Mouse (Mus musculus) intestine, embryonic 14.5 days (tissue): Measurements from ENCODE around the gene Pnpla3. TPM values are rescaled to one million over a fixed set of nuclear protein-coding genes. Genes with fewer than 3 reads are reported as not detected.

Experiments
- ATAC-seq: fragments of 200-750 bp; cut with Nextera tagmentation; replicated peaks from 2 replicates; pipeline ENCODE4 v1.8.0; 2017; ENCODE audit warnings: low read depth, moderate number of reproducible peaks, moderate TSS enrichment, moderate library complexity; ENCODE audit not compliant: low FRiP score, low TSS enrichment
- DNase-seq: peaks from one replicate; pipeline ENCODE4 v3.0.0-alpha.2; 2018; ENCODE audit warnings: low spot score
- H3K27ac ChIP-seq: fragments of 300-500 bp; sonication (generic); 2 replicates; pipeline ENCODE4 v1.5.1; 2014; ENCODE audit warnings: low read depth, mild to moderate bottlenecking, control low read depth
- H3K27me3 ChIP-seq: fragments of 300-500 bp; sonication (generic); replicated peaks from 2 replicates; pipeline ENCODE4 v1.6.1; 2014; ENCODE audit warnings: low read length, control low read depth; ENCODE audit not compliant: control insufficient read depth, insufficient read depth
- H3K36me3 ChIP-seq: fragments of 300-500 bp; sonication (generic); 2 replicates; pipeline ENCODE4 v1.6.1; 2014; ENCODE audit warnings: low read length, control low read depth; ENCODE audit not compliant: control insufficient read depth, insufficient read depth
- H3K4me1 ChIP-seq: fragments of 300-500 bp; sonication (generic); replicated peaks from 2 replicates; pipeline ENCODE4 v1.6.1; 2014; ENCODE audit warnings: low read length, control low read depth, mixed read lengths; ENCODE audit not compliant: control insufficient read depth, insufficient read depth
- H3K4me2 ChIP-seq: fragments of 300-500 bp; sonication (generic); 2 replicates; pipeline ENCODE4 v1.6.1; 2014; ENCODE audit warnings: low read length
- H3K4me3 ChIP-seq: fragments of 300-500 bp; sonication (generic); 2 replicates; pipeline ENCODE4 v1.5.1; 2014; ENCODE audit warnings: low read depth, low read length, control low read depth, mixed read lengths
- H3K9ac ChIP-seq: fragments of 300-500 bp; sonication (generic); 2 replicates; pipeline ENCODE4 v1.6.1; 2014; ENCODE audit warnings: mild to moderate bottlenecking, low read length
- H3K9me3 ChIP-seq: fragments of 300-500 bp; sonication (generic); 2 replicates; pipeline ENCODE4 v1.6.1; 2016; ENCODE audit warnings: low read length, control low read depth; ENCODE audit not compliant: control insufficient read depth
- WGBS: fragments of 180-500 bp; shearing (Covaris S2); extraction: QIAGEN DNeasy Blood & Tissue Kit; methylation state at CpG from one replicate; pipeline ENCODE4 v1.1.7; 2014; 5-methylcytosine and 5-hydroxymethylcytosine counted together
- polyA plus RNA-seq: library from polyadenylated mRNA; unstranded; fragments of >200 nt; fragmentation: Nextera tagmentation; extraction: Ambion mirVana; gene quantifications from 2 replicates; pipeline ENCODE4 v1.2.1, GENCODE M21; 2014

Gene Pnpla3
- polyA plus RNA-seq, 1 experiment from 2014 or later, result 0.41 TPM

DNA sequence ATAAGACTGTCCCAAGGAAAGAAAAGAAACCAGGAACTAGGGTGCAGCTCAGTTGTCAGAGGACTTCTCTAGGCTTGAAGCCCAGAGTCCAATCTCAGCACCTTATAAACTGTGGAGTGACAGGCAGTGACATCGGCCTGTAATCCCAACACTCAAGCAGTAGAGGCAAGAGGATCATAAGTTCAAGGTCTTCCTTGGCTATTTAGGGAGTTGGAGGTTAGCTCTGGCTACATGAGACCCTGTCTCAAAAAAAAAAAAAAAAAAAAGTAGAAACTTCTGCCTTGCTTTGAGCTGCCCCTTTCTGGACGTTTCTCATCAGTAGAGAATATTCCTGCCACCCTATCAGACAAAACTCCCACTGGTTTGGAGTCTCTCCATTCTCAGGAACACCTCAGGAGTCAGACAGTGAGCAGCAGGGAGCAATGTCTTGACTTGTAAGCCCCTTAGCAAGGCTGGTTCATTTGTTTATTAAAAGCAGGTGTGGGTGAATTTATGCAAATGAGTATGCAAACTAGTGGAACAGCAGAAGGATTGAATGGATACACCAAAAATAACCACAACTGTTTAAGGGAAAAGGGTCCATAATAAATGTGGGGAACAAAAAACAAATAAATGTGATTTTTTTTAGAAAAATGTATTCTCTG, 21.4 kb downstream of the Pnpla3 start:
- Histone ChIP-seq H3K9ac (no peak overlapping the region), H3K9me3 (no peaks in the 10 kb centered on the region), H3K4me1 (0 out of 2 replicates have a peak, but pooled peaks cover 11% of the 10 kb centered on the region), H3K4me2 (no peak overlapping the region), H3K36me3 (no peaks in the 10 kb centered on the region), H3K27ac (no peak overlapping the region), H3K27me3 (no peaks in the 10 kb centered on the region), H3K4me3 (no peak overlapping the region)
- no peak for DNase-seq
- WGBS, result 60% methylated on average over 2 of the region's 2 CpGs
- ATAC-seq, result no peak

- no peak overlapping the region for H3K4me3 ChIP-seq
- no peak overlapping the region for H3K9ac ChIP-seq
- 0 out of 2 replicates have a peak, but pooled peaks cover 11% of the 10 kb centered on the region for H3K4me1 ChIP-seq
- DNase-seq, result no peak
- H3K27ac ChIP-seq, result no peak overlapping the region
- no peak for ATAC-seq
- peaks cover 7% of the 10 kb centered on the region; the same call in 1 of the 2 replicates for H3K36me3 ChIP-seq
- no peaks in the 10 kb centered on the region for H3K27me3 ChIP-seq
- 46% methylated on average over 3 of the region's 3 CpGs for WGBS
- H3K9me3 ChIP-seq, result no peaks in the 10 kb centered on the region
- no peak overlapping the region for H3K4me2 ChIP-seq
Measured at GRCm38 (mm10) chr15:84189881-84190280, 22.2 kb downstream of the Pnpla3 start.

DNA sequence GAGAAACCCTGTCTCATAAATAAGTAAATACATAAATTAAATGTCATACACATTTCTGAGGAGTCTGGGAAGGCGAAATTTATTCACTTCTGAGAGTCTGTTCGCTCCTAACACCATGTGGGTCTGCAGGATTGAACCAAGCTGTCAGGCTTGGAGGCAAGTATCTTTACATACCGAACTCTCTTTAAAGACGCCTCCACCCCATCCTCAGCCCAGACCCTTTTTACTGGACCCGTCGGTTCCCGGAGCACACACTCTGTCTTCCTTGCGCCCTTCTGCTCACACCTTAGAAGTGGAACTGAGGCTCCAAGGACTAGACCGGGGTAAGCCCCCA, 24.1 kb downstream of the Pnpla3 start:
- 1% methylated on average over 9 of the region's 9 CpGs for whole genome bisulfite sequencing
- Histone ChIP-seq H3K4me2 (peak overlapping the region; percentile 73), H3K9me3 (no peaks in the 10 kb centered on the region), H3K36me3 (peaks cover 23% of the 10 kb centered on the region), H3K4me3 (peak overlapping the region; percentile 79), H3K27me3 (no peaks in the 10 kb centered on the region), H3K27ac (peak overlapping the region; percentile 87), H3K9ac (peak overlapping the region; percentile 88), H3K4me1 (0 out of 2 replicates have a peak, but pooled peaks cover 11% of the 10 kb centered on the region)
- peak; percentile 47; the same call in 1 of the 2 replicates for ATAC-seq
- no peak for DNase-seq

GRCm38 (mm10) chr15:84192058-84192791, 24.6 kb downstream of the Pnpla3 start, which contains the start of gene Samm50:
TSS of gene Samm50 (plus strand) at chr15:84192241.
- peak; percentile 93 for DNase-seq
- Histone ChIP-seq H3K27me3 (no peaks in the 10 kb centered on the region), H3K36me3 (peaks cover 28% of the 10 kb centered on the region), H3K9ac (peak within 1 kb of the TSS; percentile 88), H3K4me3 (peak within 1 kb of the TSS; percentile 79), H3K4me1 (0 out of 2 replicates have a peak, but pooled peaks cover 11% of the 10 kb centered on the region), H3K4me2 (peak within 1 kb of the TSS; percentile 73), H3K9me3 (no peaks in the 10 kb centered on the region), H3K27ac (peak within 1 kb of the TSS; percentile 87)
- ATAC-seq, result peak; percentile 97
- WGBS, result 4% methylated on average over 48 of the region's 48 CpGs

GRCm38 (mm10) chr15:84196486-84197165, 29.0 kb downstream of the Pnpla3 start:
- no peak overlapping the region for H3K4me3 ChIP-seq
- H3K4me1 ChIP-seq, result 0 out of 2 replicates have a peak, but pooled peaks cover 8% of the 10 kb centered on the region
- H3K4me2 ChIP-seq, result no peak overlapping the region
- DNase-seq (no peak), ATAC-seq (no peak)
- H3K27ac ChIP-seq, result no peak overlapping the region
- WGBS, result 89% methylated on average over 8 of the region's 8 CpGs
- no peaks in the 10 kb centered on the region for H3K9me3 ChIP-seq
- no peaks in the 10 kb centered on the region for H3K27me3 ChIP-seq
- H3K36me3 ChIP-seq, result peaks cover 72% of the 10 kb centered on the region
- H3K9ac ChIP-seq, result no peak overlapping the region

GRCm38 (mm10) chr15:84207327-84207726, 39.7 kb downstream of the Pnpla3 start:
- H3K27me3 ChIP-seq, result no peaks in the 10 kb centered on the region
- no peaks in the 10 kb centered on the region for H3K4me1 ChIP-seq
- no peak overlapping the region for H3K4me3 ChIP-seq
- no peak overlapping the region for H3K9ac ChIP-seq
- DNase-seq, result no peak
- no peaks in the 10 kb centered on the region for H3K9me3 ChIP-seq
- peaks cover 90% of the 10 kb centered on the region for H3K36me3 ChIP-seq
- no peak overlapping the region for H3K27ac ChIP-seq
- ATAC-seq, result no peak
- 94% methylated on average over 4 of the region's 4 CpGs for WGBS
- H3K4me2 ChIP-seq, result no peak overlapping the region

DNA sequence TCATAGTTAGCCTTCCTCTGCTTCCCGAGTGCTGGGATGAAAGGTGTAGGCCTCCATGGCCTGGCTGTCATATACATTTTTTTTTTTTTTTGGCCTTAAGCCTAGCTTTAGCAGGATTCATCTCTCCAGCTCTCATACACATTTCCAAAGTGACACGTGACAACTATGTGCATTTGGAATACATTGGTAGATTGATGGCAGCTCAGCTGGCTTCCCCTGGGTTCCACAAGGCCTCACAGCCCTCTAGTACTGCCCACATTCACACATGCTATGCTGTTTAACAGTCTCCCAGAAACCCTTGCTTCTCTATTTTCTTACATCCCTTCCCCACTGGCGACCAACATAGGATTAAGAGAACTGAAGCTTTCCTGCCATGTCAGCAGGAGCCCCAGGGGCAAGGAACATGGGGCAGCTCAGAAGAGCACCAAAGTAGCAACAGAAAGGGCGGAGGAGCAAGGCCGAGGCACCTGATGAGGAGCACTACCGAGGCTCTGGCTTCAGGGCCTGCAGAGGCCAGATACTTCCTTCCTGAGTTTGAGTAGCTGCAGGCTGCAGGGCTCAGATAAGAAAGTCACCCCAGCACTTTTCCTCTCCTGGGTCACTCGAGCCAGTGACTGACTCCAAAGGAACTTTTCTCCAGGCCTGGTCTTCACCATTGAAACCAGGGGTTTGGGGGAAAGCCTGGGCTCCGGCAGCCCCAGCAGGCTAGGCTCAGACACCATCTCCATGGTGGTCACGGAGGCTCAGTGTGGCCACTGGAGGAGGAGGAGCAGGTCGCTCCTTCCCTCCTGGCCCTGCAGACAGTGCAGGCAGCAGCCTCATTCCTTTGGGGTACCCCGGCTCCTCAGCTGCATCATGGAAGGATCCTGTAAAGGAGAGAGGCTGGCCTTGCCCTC, 42.1 kb downstream of the Pnpla3 start:
- no peak overlapping the region; the same call in 1 of the 2 replicates for H3K27ac ChIP-seq
- H3K4me1 ChIP-seq, result no peaks in the 10 kb centered on the region
- H3K9ac ChIP-seq, result no peak overlapping the region
- H3K27me3 ChIP-seq, result no peaks in the 10 kb centered on the region
- peaks cover 80% of the 10 kb centered on the region for H3K36me3 ChIP-seq
- H3K4me2 ChIP-seq, result no peak overlapping the region
- DNase-seq (no peak), ATAC-seq (no peak)
- 83% methylated on average over 11 of the region's 11 CpGs for WGBS
- H3K4me3 ChIP-seq, result no peak overlapping the region
- no peaks in the 10 kb centered on the region for H3K9me3 ChIP-seq

GRCm38 (mm10) chr15:84210461-84210860, 42.8 kb downstream of the Pnpla3 start:
- no peaks in the 10 kb centered on the region for H3K4me1 ChIP-seq
- no peak overlapping the region for H3K4me3 ChIP-seq
- DNase-seq, result no peak
- no peak overlapping the region for H3K9ac ChIP-seq
- no peaks in the 10 kb centered on the region for H3K27me3 ChIP-seq
- no peak overlapping the region for H3K27ac ChIP-seq
- H3K9me3 ChIP-seq, result no peaks in the 10 kb centered on the region
- peaks cover 81% of the 10 kb centered on the region for H3K36me3 ChIP-seq
- H3K4me2 ChIP-seq, result no peak overlapping the region
- 94% methylated on average over 13 of the region's 13 CpGs for WGBS
- ATAC-seq, result no peak
